Mouse (Mus musculus) hindbrain, embryonic 14.5 days (tissue): ENCODE data around the gene Wdr61. TPM values are rescaled to one million over a fixed set of nuclear protein-coding genes. Genes with fewer than 3 reads are reported as not detected.

Source experiments
- ATAC-seq: fragments of 200-750 bp; cut with Nextera tagmentation; 2 replicates; pipeline ENCODE4 v1.8.0; 2017; ENCODE audit warnings: moderate number of reproducible peaks, mild to moderate bottlenecking, moderate TSS enrichment, moderate library complexity; ENCODE audit not compliant: low FRiP score
- DNase-seq: peaks from one replicate; pipeline ENCODE4 v3.0.0-alpha.2; 2015; ENCODE audit warnings: low spot score
- H3K27ac ChIP-seq: fragments of 300-500 bp; sonication (generic); 2 replicates; pipeline ENCODE4 v1.5.1; 2014; ENCODE audit warnings: mild to moderate bottlenecking, moderate library complexity
- H3K27me3 ChIP-seq: fragments of 300-500 bp; sonication (generic); 2 replicates; pipeline ENCODE4 v1.6.1; 2014; ENCODE audit warnings: mild to moderate bottlenecking, low read length, mixed read lengths; ENCODE audit not compliant: control insufficient read depth, insufficient read depth
- H3K36me3 ChIP-seq: fragments of 300-500 bp; sonication (generic); replicated peaks from 2 replicates; pipeline ENCODE4 v1.6.1; 2014; ENCODE audit not compliant: control insufficient read depth, insufficient read depth
- H3K4me1 ChIP-seq: fragments of 300-500 bp; sonication (generic); replicated peaks from 2 replicates; pipeline ENCODE4 v1.6.1; 2014; ENCODE audit warnings: antibody characterized with exemption, low read length, mixed read lengths; ENCODE audit not compliant: control insufficient read depth, insufficient read depth
- H3K4me2 ChIP-seq: fragments of 300-500 bp; sonication (generic); replicated peaks from 2 replicates; pipeline ENCODE4 v1.6.1; 2014; ENCODE audit warnings: mild to moderate bottlenecking, moderate library complexity
- H3K4me3 ChIP-seq: fragments of 300-500 bp; sonication (generic); replicated peaks from 2 replicates; pipeline ENCODE4 v1.5.1; 2014; ENCODE audit warnings: mild to moderate bottlenecking, low read length
- H3K9ac ChIP-seq: fragments of 300-500 bp; sonication (generic); 2 replicates; pipeline ENCODE4 v1.6.1; 2014
- H3K9me3 ChIP-seq: fragments of 300-500 bp; sonication (generic); 2 replicates; pipeline ENCODE4 v1.6.1; 2016; ENCODE audit warnings: low read length; ENCODE audit not compliant: control insufficient read depth
- WGBS: fragments of 180-500 bp; shearing (Covaris S2); extraction: QIAGEN DNeasy Blood & Tissue Kit; methylation state at CpG from one replicate; pipeline ENCODE4 v1.1.7; 2014; 5-methylcytosine and 5-hydroxymethylcytosine counted together
- polyA plus RNA-seq: library from polyadenylated mRNA; unstranded; fragments of >200 nt; fragmentation: Nextera tagmentation; extraction: Ambion mirVana; gene quantifications from 2 replicates; pipeline ENCODE4 v1.2.1, GENCODE M21; 2014

Wdr61 gene
- polyA plus RNA-seq, 1 experiment from 2014 or later = 97.7 TPM

GRCm38 (mm10) chr9:54736284-54736701 is 2.0 kb upstream of the Wdr61 start:
- ATAC-seq = no peak
- H3K9me3 ChIP-seq = no peaks in the 10 kb centered on the region
- WGBS = 16% methylated on average over 9 of the region's 9 CpGs
- H3K9ac ChIP-seq = no peak overlapping the region
- no peaks in the 10 kb centered on the region for H3K27me3 ChIP-seq
- no peak overlapping the region for H3K4me2 ChIP-seq
- H3K4me1 ChIP-seq = peaks cover 13% of the 10 kb centered on the region; the same call in 1 of the 2 replicates
- no peak overlapping the region for H3K27ac ChIP-seq
- no peak overlapping the region for H3K4me3 ChIP-seq
- peak; percentile 82 for DNase-seq
- no peaks in the 10 kb centered on the region for H3K36me3 ChIP-seq

GRCm38 (mm10) chr9:54734639-54735252 is 427 bp upstream of the Wdr61 start:
- peak overlapping the region; percentile 61 for H3K4me3 ChIP-seq
- ATAC-seq (no peak), DNase-seq (no peak)
- H3K27me3 ChIP-seq = no peaks in the 10 kb centered on the region
- no peak overlapping the region; the same call in 1 of the 2 replicates for H3K27ac ChIP-seq
- peaks cover 8% of the 10 kb centered on the region for H3K36me3 ChIP-seq
- no peaks in the 10 kb centered on the region for H3K9me3 ChIP-seq
- peaks cover 13% of the 10 kb centered on the region; the same call in 1 of the 2 replicates for H3K4me1 ChIP-seq
- H3K9ac ChIP-seq = peak overlapping the region; percentile 82; the same call in 1 of the 2 replicates
- peak overlapping the region; percentile 73 for H3K4me2 ChIP-seq
- WGBS = 20% methylated on average over 11 of the region's 11 CpGs

DNA sequence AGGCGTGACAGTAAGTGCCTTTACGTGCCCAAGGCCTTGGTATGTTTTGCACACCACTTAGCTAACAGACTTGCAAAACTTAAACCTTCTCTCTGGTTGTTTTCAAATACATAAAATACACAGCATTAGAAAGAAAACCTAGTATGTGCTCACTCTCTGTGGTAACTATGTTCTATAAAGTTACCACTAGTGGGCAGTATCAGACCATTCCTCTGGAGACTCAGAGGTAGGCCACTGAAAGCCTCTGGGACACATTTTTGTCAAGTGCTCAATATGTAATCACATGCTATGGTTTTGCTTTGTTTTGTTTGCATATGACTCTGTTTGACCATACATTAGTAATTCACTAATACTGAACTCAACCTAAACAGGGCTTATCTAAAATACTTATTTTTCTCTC is 2.2 kb downstream of the Wdr61 start:
- Histone ChIP-seq H3K9me3 (no peaks in the 10 kb centered on the region), H3K9ac (no peak overlapping the region), H3K4me3 (no peak overlapping the region), H3K27ac (no peak overlapping the region), H3K27me3 (no peaks in the 10 kb centered on the region), H3K36me3 (peaks cover 34% of the 10 kb centered on the region), H3K4me1 (peaks cover 13% of the 10 kb centered on the region; the same call in 1 of the 2 replicates), H3K4me2 (no peak overlapping the region)
- ATAC-seq = no peak
- DNase-seq = peak; percentile 53
- 95% methylated on average over 2 of the region's 2 CpGs for WGBS

DNA sequence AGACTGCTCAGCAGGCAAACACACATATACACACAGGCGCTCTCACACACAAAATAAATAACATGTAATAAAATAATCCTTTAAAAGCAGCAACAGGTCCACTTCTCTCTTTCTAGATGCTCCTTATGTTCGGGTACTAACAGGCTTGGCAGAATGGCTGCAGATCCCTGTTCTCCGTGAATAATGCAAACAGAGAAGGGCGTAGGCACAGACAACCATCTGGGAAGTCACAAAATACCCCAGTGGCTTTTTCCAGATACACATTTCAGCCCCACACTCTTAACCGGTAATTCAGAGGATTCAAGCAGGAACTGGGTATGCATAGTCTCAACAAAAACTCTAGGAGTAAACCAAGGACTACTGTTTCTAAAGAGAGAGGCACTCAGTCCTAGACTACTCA is 8.0 kb downstream of the Wdr61 start:
- Histone ChIP-seq H3K36me3 (peaks cover 92% of the 10 kb centered on the region), H3K4me1 (no peaks in the 10 kb centered on the region), H3K9ac (no peak overlapping the region), H3K4me3 (no peak overlapping the region), H3K27me3 (no peaks in the 10 kb centered on the region), H3K9me3 (no peaks in the 10 kb centered on the region), H3K27ac (no peak overlapping the region), H3K4me2 (no peak overlapping the region)
- whole genome bisulfite sequencing = 88% methylated on average over 5 of the region's 5 CpGs
- ATAC-seq (no peak), DNase-seq (no peak)

- Histone ChIP-seq H3K36me3 (peaks cover 92% of the 10 kb centered on the region), H3K4me3 (no peak overlapping the region), H3K9me3 (no peaks in the 10 kb centered on the region), H3K9ac (no peak overlapping the region), H3K27me3 (no peaks in the 10 kb centered on the region), H3K27ac (no peak overlapping the region), H3K4me1 (no peaks in the 10 kb centered on the region), H3K4me2 (no peak overlapping the region)
- WGBS = 94% methylated on average over 4 of the region's 4 CpGs
- DNase-seq (no peak), ATAC-seq (no peak)
Measured at GRCm38 (mm10) chr9:54722596-54722995, 11.7 kb downstream of the Wdr61 start.

DNA sequence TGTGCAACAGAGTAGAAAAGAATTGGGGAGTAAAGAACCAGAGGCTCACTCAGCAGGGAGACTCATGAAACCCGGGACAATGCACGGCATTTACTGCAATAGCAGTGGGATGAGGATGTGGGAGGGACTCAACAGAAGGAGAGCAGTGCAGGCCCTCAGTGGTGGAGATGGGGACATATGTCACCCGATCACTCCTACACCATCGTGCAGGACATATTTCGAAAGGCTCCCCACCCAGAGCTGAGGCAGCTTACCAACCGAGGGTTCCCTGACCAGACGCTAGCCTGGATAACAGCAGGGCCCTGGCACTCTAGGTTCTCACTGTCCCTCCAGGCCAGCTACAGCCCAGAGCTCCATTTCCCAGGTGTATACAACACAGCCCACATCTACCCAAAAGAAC is 12.2 kb downstream of the Wdr61 start:
- WGBS = 86% methylated on average over 7 of the region's 7 CpGs
- no peak overlapping the region for H3K4me3 ChIP-seq
- no peak overlapping the region for H3K4me2 ChIP-seq
- H3K36me3 ChIP-seq = peaks cover 92% of the 10 kb centered on the region
- DNase-seq (no peak), ATAC-seq (no peak)
- no peak overlapping the region for H3K9ac ChIP-seq
- H3K4me1 ChIP-seq = no peaks in the 10 kb centered on the region
- no peaks in the 10 kb centered on the region for H3K9me3 ChIP-seq
- H3K27ac ChIP-seq = no peak overlapping the region
- H3K27me3 ChIP-seq = no peaks in the 10 kb centered on the region

DNA sequence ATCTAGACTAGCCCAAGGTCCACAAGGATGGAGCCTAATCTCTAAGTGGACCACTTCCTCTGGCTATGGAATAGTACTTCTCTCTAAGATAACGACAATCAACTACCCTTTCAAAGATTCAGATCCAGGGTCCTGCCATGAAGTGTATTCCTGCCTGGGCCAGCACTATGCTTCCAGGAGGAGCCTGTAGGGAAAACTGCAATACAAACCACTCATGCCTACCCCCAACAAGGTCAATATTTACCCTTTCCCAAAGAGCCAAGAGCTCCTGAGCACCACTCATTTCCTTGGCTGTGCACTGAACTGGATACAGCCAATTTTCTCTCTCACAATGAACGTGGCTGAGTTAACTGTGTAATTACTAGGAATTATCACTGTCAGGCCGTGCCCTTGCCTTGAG is 16.8 kb downstream of the Wdr61 start:
- no peaks in the 10 kb centered on the region for H3K27me3 ChIP-seq
- no peaks in the 10 kb centered on the region for H3K4me1 ChIP-seq
- ATAC-seq (no peak), DNase-seq (no peak)
- peaks cover 90% of the 10 kb centered on the region for H3K36me3 ChIP-seq
- WGBS = 86% methylated on average over 3 of the region's 3 CpGs
- H3K4me3 ChIP-seq = no peak overlapping the region
- no peak overlapping the region for H3K9ac ChIP-seq
- H3K27ac ChIP-seq = no peak overlapping the region
- no peaks in the 10 kb centered on the region for H3K9me3 ChIP-seq
- no peak overlapping the region for H3K4me2 ChIP-seq

DNA sequence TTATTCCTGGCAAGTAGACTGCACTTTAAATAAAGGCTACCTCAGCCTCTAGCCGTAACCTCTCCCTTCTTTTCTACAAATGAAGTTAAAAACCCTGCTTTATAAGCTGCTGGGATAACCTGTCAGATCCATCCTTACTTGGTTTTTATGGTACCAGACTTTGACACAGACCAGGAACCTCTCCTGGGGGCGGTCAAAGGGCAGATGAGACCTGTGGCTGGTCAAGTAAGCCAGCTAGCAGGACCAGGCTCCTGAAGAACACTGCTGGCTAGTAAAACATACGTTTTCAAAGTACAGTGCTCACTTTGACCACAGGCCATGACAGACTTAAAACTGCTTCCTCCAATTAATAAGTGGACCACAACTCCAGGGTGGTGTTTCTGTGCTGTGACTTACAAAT is 18.5 kb downstream of the Wdr61 start:
- Histone ChIP-seq H3K4me2 (no peak overlapping the region), H3K9me3 (no peaks in the 10 kb centered on the region), H3K27me3 (no peaks in the 10 kb centered on the region), H3K4me1 (no peaks in the 10 kb centered on the region), H3K27ac (no peak overlapping the region), H3K4me3 (no peak overlapping the region), H3K9ac (no peak overlapping the region), H3K36me3 (peaks cover 96% of the 10 kb centered on the region)
- no peak for DNase-seq
- 98% methylated on average over 3 of the region's 3 CpGs for WGBS
- ATAC-seq = no peak

DNA sequence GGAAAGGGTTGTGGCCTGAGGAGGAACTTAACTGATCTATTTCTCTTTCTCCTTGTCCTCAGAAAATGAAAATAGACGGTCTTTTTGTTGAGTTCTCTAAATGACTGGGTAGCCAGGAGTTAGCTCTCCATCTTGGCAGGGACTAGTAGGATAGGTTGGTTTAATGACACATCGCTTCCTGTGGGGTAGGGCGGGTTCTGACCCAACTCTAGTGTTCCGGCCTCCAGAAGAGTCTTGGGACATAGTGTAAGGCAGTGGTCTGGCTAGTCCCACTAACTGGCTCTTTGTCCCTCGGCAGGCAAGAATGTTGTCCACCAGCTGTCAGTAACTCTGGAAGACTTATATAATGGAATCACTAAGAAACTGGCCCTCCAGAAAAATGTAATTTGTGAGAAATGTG is 26.2 kb downstream of the Wdr61 start:
- no peaks in the 10 kb centered on the region for H3K27me3 ChIP-seq
- no peak overlapping the region for H3K27ac ChIP-seq
- H3K9ac ChIP-seq = no peak overlapping the region
- 88% methylated on average over 5 of the region's 5 CpGs for WGBS
- peaks cover 29% of the 10 kb centered on the region for H3K36me3 ChIP-seq
- H3K4me2 ChIP-seq = no peak overlapping the region
- no peak for ATAC-seq
- H3K4me3 ChIP-seq = no peak overlapping the region
- no peaks in the 10 kb centered on the region for H3K4me1 ChIP-seq
- H3K9me3 ChIP-seq = no peaks in the 10 kb centered on the region
- no peak for DNase-seq
